ENCODE assay signal across 15 mouse cellular contexts in the genomic region with DNA sequence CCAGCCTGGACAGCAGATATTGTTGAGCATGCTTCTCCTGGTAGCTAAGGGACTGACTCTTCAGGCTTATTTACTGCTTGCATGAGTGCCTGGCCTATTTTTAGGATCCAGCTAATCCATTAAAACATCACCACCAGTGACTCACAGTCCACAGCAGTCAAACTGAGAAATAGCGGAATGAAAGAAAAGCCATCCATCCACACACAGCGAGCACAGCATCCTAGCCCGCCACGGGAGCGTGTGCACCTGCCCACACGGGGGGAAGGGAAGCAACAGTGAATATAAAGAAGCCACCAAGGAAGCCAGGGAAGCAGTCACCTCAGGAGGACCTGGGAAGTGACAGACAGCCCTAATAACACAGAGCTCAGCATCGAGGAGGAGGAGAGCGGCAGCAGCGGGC. TPM values are rescaled to one million over a fixed set of nuclear protein-coding genes. Genes with fewer than 3 reads are reported as not detected.
DNase-seq lines count a peak whose midpoint lies in the region; ATAC-seq and TF ChIP-seq lines count a peak whose summit lies in the region.
"Had no signal": no experiment of that assay in that cellular context is flagged by ENCODE, and none has a peak within 500 bp of the region (broad histone marks: within the 10 kb centered on the region; RNA-seq: fewer than 3 reads in every experiment).

No protein-coding gene starts in this region.

- no peak overlapping the region for H3K9ac ChIP-seq in heart, adult 2 months (ENCODE audit: low read depth, low read length)
- H3K9ac ChIP-seq: hindbrain, embryonic 13.5 days; limb, embryonic 12.5 days; liver, embryonic 15.5 days; midbrain, embryonic 12.5 days had no signal

- CTCF ChIA-PET in Patski (lab: Charles Lee) = interaction anchor here (0.5 to 3.9 kb wide), 6 partner anchors 10 to 901 kb away, joined by 3 to 26 read pairs (median 5); no protein-coding TSS in a partner anchor

- H3K27ac ChIP-seq in heart, adult 2 months = peak overlapping the region; percentile 43
- H3K27ac ChIP-seq in left cerebral cortex, adult 2 months = 0 out of 2 replicates have a peak overlapping the region, but pooled peaks have one; percentile 10
- peak overlapping the region; percentile 84 for H3K27ac ChIP-seq in olfactory bulb, adult 2 months (ENCODE audit: insufficient read depth, low read depth, low read length)
- H3K27ac ChIP-seq: hindbrain, embryonic 13.5 days; limb, embryonic 12.5 days; liver, embryonic 15.5 days; midbrain, embryonic 12.5 days had no signal

- peaks cover 4% of the 10 kb centered on the region; the same call in 1 of the 2 replicates for H3K4me1 ChIP-seq in heart, adult 2 months (ENCODE audit: control insufficient read depth, insufficient read depth, low read length)
- H3K4me1 ChIP-seq in olfactory bulb, adult 2 months (ENCODE audit: control insufficient read depth, insufficient read depth, low read length) = peaks cover 15% of the 10 kb centered on the region
- H3K4me1 ChIP-seq: limb, embryonic 12.5 days had no signal

- POLR2A ChIA-PET in Patski (lab: Charles Lee) = interaction anchor here (0.6 kb wide), 1 partner anchor 119 kb away, joined by 3 read pairs; no protein-coding TSS in a partner anchor

- H3K4me3 ChIP-seq in heart, adult 2 months = no peak overlapping the region
- H3K4me3 ChIP-seq in left cerebral cortex, adult 2 months = no peak overlapping the region
- no peak overlapping the region for H3K4me3 ChIP-seq in olfactory bulb, adult 2 months (ENCODE audit: insufficient read depth, low read depth, low read length)
- H3K4me3 ChIP-seq: hindbrain, embryonic 13.5 days; limb, embryonic 12.5 days; liver, embryonic 15.5 days; midbrain, embryonic 12.5 days had no signal

- no peak for DNase-seq in heart, adult 2 months
- DNase-seq in heart, adult 8-10 months (ENCODE audit: low spot score) = no peak
- DNase-seq in left cerebral cortex, adult 2 months (ENCODE audit: extremely low spot score in 1 of 2, low spot score in 2 of 2) = peak in 1 of 2 experiments; percentile 57
- DNase-seq in left cerebral cortex, postnatal 4 days = no peak
- peak; percentile 82 for DNase-seq in Patski (ENCODE audit: low read depth, low spot score)
- DNase-seq in kidney, postnatal 36 days = no peak
- DNase-seq: adrenal gland, postnatal 10 days; cerebellum, postnatal 14 days; thymus, adult 18-20 months had no signal

- TF ChIP-seq CTCF in heart, adult 2 months (IDR thresholded peaks at IDR 0.05) = no peak
- no peak for TF ChIP-seq CTCF in left cerebral cortex, adult 2 months (IDR thresholded peaks at IDR 0.05)
- TF ChIP-seq CTCF in Patski (IDR thresholded peaks at IDR 0.05) = no peak
- TF ChIP-seq CTCF in olfactory bulb, adult 2 months (IDR thresholded peaks at IDR 0.05; ENCODE audit: insufficient read depth, low read depth, low read length) = no peak

- H3K27me3 ChIP-seq in heart, adult 2 months (ENCODE audit: control insufficient read depth, insufficient read depth, low read length) = no peaks in the 10 kb centered on the region
- no peaks in the 10 kb centered on the region for H3K27me3 ChIP-seq in Patski
- H3K27me3 ChIP-seq: hindbrain, embryonic 13.5 days; limb, embryonic 12.5 days; liver, embryonic 15.5 days; midbrain, embryonic 12.5 days had no signal

- TF ChIP-seq EP300 in heart, adult 2 months (IDR thresholded peaks at IDR 0.05; ENCODE audit: insufficient read depth, low read depth, low read length) = no peak

- intact Hi-C loops in heart, adult 2 months (cut with DNase I) = no loop called here
- intact Hi-C loops in left cerebral cortex, adult 2 months (cut with DNase I) = no loop called here
- intact Hi-C loops in left cerebral cortex, postnatal 4 days (cut with DNase I) = no loop called here

- no peak for TF ChIP-seq POLR2A in heart, adult 2 months (IDR thresholded peaks at IDR 0.05; ENCODE audit: insufficient read depth, low read depth, low read length)
- TF ChIP-seq POLR2A in olfactory bulb, adult 2 months (IDR thresholded peaks at IDR 0.05; ENCODE audit: insufficient read depth, low read depth, low read length) = no peak

- 68% methylated on average over 9 of the region's 9 CpGs for WGBS in heart, adult 2 months
- WGBS in olfactory bulb, adult 2 months = 33% methylated on average over 9 of the region's 9 CpGs

- peak; percentile 96 for ATAC-seq in Patski
- ATAC-seq: intestine, postnatal 0 days had no signal

- in situ Hi-C loops in Patski (cut with MboI; ENCODE audit: low pct_unique_long_range_greater_than_20kb) = no loop called here

- peaks cover 7% of the 10 kb centered on the region for H3K36me3 ChIP-seq in heart, adult 2 months (ENCODE audit: control insufficient read depth, insufficient read depth, low read length)

- H3K79me2 ChIP-seq in heart, adult 2 months (replicated peaks; ENCODE audit: control insufficient read depth, insufficient read depth, low read length) = no peaks in the 10 kb centered on the region

RNA-seq across cellular contexts. Expression of gene Gmpr, which starts 54.8 kb away (rescaled TPM):
- 100 to 1,000 TPM; 139 to 158 TPM for total RNA-seq in heart, adult 2 months (2021)
- 171 and 198 TPM in 2 replicates for polyA plus RNA-seq in heart, adult 2 months (2012; rRNA removed)
- total RNA-seq in heart, adult 8-10 months (2022) = 100 to 1,000 TPM; 152 to 199 (median 170) TPM
- 10 to 100 TPM; 46.0 to 50.6 TPM for total RNA-seq in left cerebral cortex, adult 2 months (2021)
- 10 to 100 TPM; 16.2 to 17.5 TPM for total RNA-seq in left cerebral cortex, postnatal 4 days (2021)
- 91.3 TPM for polyA plus RNA-seq in Patski (2021)
- not detected in 2 replicates for polyA plus RNA-seq in olfactory bulb, adult 2 months (2012; ENCODE audit: insufficient read depth, insufficient read length, low replicate concordance, missing spikeins)

Comparison
In these comparisons a context has a peak if more than half of its experiments do, and no peak if none do; other contexts are left out.
1. H3K27ac ChIP-seq: peak in every context shown above with its lines; median percentile 84 in olfactory bulb, adult 2 months; 43 in heart, adult 2 months; 10 in left cerebral cortex, adult 2 months.